Mouse (Mus musculus) hematopoietic multipotent progenitor cell, adult 10-12 weeks (in vitro differentiated cells): Measurements from ENCODE around the gene D8Ertd738e. TPM values are rescaled to one million over a fixed set of nuclear protein-coding genes. Genes with fewer than 3 reads are reported as not detected.

Experiments
- polyA plus RNA-seq: library from polyadenylated mRNA; stranded (reverse); fragments of >175 nt; gene quantifications from 2 replicates; pipeline ENCODE4 v1.2.3, GENCODE M21; 2012; ENCODE audit warnings: low replicate concordance

Gene D8Ertd738e
- 192 and 194 TPM in 2 replicates for polyA plus RNA-seq

DNA sequence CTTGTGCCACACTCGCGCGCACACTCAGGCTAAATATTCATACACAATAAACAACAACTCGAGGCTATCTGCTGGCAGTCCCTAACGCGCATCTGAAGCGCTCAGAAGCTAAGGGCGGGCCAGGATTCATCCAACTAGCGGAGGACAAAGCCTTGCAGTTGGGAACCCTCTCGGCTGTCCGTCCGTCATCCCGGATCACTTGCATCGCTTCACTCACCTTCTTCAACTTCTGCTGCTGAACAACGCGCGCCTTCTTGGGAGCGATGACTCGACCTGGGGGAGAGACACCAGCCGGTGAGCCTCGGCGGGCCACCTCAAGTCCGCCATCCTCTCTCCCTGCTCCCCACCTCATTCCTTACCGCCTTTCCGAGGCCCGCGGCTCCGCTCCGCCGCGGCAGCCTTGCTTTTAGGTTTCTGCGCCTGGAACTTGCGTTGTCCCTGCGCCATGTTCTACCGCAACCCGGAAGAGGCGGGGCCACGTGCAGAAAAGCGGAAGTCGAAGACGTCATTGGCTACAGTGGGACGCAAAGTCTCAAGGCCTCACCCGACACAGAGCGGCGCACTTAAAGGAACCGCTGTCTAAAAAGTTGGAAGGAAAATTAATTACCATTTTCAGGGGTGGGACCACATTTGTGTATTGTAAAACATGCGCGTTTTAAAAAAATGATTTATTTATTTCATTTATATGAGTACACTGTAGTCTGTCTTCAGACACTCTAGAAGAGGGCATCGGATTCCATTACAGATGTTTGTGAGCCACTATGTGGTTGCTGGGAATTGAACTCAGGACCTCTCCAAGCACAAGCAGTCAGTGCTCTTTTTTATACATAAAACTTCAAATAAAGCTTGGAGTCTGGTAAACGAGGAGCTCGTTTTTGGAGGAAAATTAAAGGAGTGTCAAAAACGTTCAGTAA is at the start of gene D8Ertd738e:
Gene D8Ertd738e (minus strand): TSS at position 463 of the 914 bp plus-strand sequence.

DNA sequence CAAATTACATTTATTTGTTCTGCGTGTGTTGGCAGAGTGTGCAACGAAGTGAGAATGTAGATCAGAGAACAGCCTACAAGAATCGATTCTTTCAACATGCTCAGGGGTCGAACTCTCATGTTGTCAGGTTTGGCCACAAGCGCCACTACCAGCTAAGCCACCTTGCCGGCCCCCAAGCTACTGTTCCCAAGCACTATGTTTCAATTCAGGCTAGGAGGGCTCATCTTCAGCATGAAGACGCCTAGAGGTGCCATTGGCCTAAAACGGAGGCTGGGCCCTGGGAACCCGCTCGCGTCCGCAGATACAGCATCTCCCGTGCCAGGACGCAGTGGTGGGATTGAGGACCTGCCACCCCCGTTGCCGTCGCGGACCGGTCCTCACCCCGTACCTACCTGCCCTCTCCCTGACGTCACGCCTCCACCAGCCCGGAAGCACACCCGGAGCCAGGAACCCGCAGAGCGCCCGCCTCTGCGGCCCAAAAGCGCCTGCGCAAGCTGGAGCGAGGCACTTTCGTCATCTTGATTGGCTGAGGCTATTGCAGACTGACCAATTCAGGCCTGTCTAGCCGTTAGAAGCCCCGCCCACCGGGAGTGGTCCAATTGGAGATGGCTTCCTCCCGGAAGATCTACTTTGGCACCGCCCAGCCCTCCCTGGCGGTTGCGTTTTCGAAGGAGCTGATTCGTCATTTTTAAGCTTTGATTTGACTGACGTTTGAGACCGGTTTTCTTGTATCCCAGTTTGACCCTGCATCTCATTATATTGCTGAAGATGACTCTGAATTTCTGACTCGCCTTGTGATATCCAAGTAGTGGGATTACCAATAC is 20.6 kb upstream of the D8Ertd738e start, which contains the start of gene Ccdc130:
Gene Ccdc130 (minus strand): TSS at position 431 of the 824 bp plus-strand sequence.

DNA sequence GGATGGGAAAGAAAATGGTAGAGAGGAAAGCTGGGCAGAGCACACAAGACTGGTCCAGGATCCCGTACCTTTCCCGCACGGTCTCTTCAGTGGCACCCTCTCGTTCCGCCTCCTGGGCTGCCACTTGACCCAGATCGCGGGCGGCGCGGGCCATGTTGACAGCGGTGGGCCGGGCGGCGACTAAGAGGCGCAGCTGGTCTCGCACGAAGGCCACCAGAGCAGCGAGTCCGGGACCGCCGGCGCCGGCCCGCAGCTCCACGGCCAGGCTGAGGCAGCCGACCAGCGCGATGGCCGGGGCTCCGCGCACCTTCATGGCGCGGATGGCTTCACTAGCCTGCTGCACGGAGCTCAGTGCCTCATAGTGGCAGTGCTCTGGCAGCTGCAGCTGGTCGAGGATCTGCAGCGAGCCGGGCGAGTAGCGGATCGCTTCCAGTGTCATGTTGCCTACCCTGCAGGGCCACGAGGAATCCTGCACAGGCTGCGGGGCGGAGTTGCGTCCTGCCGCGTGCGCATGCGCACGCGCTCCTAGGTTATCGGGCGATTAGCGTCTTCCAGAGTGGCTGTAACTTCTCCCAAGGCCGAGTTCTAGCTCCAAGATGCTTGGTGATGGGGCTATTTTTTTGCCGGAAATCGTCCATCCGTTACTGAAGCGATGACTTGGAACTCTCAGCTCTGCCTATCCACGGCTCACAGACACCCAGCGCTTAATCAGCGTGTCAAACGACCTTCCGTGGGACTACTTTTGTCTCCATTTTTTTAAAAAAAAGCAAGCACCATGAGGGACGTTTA is 7.5 kb upstream of the D8Ertd738e start, which contains the start of gene Mri1:
Gene Mri1 (minus strand): TSS at position 505 of the 789 bp plus-strand sequence.

DNA sequence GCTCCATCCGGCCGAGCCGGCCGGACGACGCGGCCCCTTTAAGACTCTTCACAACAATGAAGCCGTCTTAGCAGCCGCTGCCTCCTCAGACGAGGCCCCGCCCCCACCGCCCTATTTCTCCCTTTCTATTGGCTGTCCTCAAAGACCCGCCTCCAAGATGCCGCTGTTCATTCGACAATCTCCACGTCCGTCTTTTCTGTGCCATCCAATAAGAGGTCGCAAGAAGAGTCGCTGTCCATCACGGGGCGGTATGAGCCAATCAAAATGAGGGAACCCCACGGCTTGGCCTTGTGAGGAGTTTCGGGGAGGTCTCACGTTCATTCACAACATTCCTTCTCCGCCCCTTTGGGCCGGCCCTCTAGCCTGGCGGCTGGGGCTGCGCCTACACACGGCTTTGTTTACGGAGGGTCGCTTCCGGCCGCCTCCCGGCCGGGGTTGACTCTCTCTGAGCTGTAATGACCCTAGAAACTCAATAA is 12.5 kb downstream of the D8Ertd738e start, which contains the start of gene Zswim4:
Gene Zswim4 (minus strand): TSS at position 58 of the 476 bp plus-strand sequence.

Other genes with a start within 250 kb of the D8Ertd738e start
- 0.76 and 0.78 TPM in 2 replicates for gene 1700067K01Rik, start 248.2 kb downstream of the D8Ertd738e start, polyA plus RNA-seq
- 0.22 and 3.9 TPM in 2 replicates for gene 2210011C24Rik, start 237.5 kb downstream of the D8Ertd738e start, polyA plus RNA-seq
- gene Palm3, start 228.2 kb downstream of the D8Ertd738e start, polyA plus RNA-seq, result 0.13 and 0.14 TPM in 2 replicates
- gene Il27ra, start 207.1 kb downstream of the D8Ertd738e start, polyA plus RNA-seq, result 67.1 and 69.8 TPM in 2 replicates
- 3.7 and 4.7 TPM in 2 replicates for gene Rln3, start 204.7 kb downstream of the D8Ertd738e start, polyA plus RNA-seq
- gene Gm10643, start 184.6 kb downstream of the D8Ertd738e start, polyA plus RNA-seq, result 0.11 and 0.15 TPM in 2 replicates
- 87.3 and 149 TPM in 2 replicates for gene Rfx1, start 182.9 kb downstream of the D8Ertd738e start, polyA plus RNA-seq
- 61.7 and 152 TPM in 2 replicates for gene Dcaf15, start 145.0 kb downstream of the D8Ertd738e start, polyA plus RNA-seq
- 15.7 and 34.9 TPM in 2 replicates for gene Podnl1, start 123.7 kb downstream of the D8Ertd738e start, polyA plus RNA-seq
- gene Cc2d1a, start 101.8 kb downstream of the D8Ertd738e start, polyA plus RNA-seq, result 37.2 and 82.2 TPM in 2 replicates
- gene 4930432K21Rik, start 101.7 kb downstream of the D8Ertd738e start, polyA plus RNA-seq, result 1.4 and 1.5 TPM in 2 replicates
- gene Nanos3, start 64.5 kb downstream of the D8Ertd738e start, polyA plus RNA-seq, result 0.42 and 0.59 TPM in 2 replicates
- 18.1 and 26.1 TPM in 2 replicates for gene Zswim4, start 12.7 kb downstream of the D8Ertd738e start, polyA plus RNA-seq
- gene Mri1, start 7.6 kb upstream of the D8Ertd738e start, polyA plus RNA-seq, result 25.3 and 68.4 TPM in 2 replicates
- 19.7 and 21.2 TPM in 2 replicates for gene Ccdc130, start 20.7 kb upstream of the D8Ertd738e start, polyA plus RNA-seq
- 15.5 and 30.3 TPM in 2 replicates for gene Cacna1a, start 138.7 kb upstream of the D8Ertd738e start, polyA plus RNA-seq